Mouse (Mus musculus) lung, embryonic 16.5 days (tissue): ENCODE measurements around the gene Plg. TPM values are rescaled to one million over a fixed set of nuclear protein-coding genes. Genes with fewer than 3 reads are reported as not detected.

Source experiments
- ATAC-seq: fragments of 200-750 bp; cut with Nextera tagmentation; 2 replicates; pipeline ENCODE4 v1.8.0; 2017; ENCODE audit warnings: low read depth, mild to moderate bottlenecking, moderate library complexity
- H3K27ac ChIP-seq: fragments of 300-500 bp; sonication (generic); 2 replicates; pipeline ENCODE4 v1.5.1; 2014; ENCODE audit warnings: mild to moderate bottlenecking, control low read depth, low read length
- H3K27me3 ChIP-seq: fragments of 300-500 bp; sonication (generic); 2 replicates; pipeline ENCODE4 v1.6.1; 2014; ENCODE audit warnings: low read depth, low read length, mixed read lengths; ENCODE audit not compliant: control insufficient read depth, insufficient read depth
- H3K36me3 ChIP-seq: fragments of 300-500 bp; sonication (generic); 2 replicates; pipeline ENCODE4 v1.6.1; 2014; ENCODE audit warnings: low read length; ENCODE audit not compliant: control insufficient read depth, insufficient read depth
- H3K4me1 ChIP-seq: fragments of 300-500 bp; sonication (generic); replicated peaks from 2 replicates; pipeline ENCODE4 v1.6.1; 2014; ENCODE audit warnings: low read length, mixed read lengths; ENCODE audit not compliant: control insufficient read depth, insufficient read depth
- H3K4me2 ChIP-seq: fragments of 300-500 bp; sonication (generic); 2 replicates; pipeline ENCODE4 v1.6.1; 2014; ENCODE audit warnings: low read depth, low read length, control low read depth
- H3K4me3 ChIP-seq: fragments of 300-500 bp; sonication (generic); 2 replicates; pipeline ENCODE4 v1.5.1; 2014; ENCODE audit warnings: mild to moderate bottlenecking, low read length, control low read depth
- H3K9ac ChIP-seq: fragments of 300-500 bp; sonication (generic); 2 replicates; pipeline ENCODE4 v1.6.1; 2014; ENCODE audit warnings: low read length, control low read depth
- H3K9me3 ChIP-seq: fragments of 300-500 bp; sonication (generic); 2 replicates; pipeline ENCODE4 v1.6.1; 2016; ENCODE audit warnings: low read length; ENCODE audit not compliant: control insufficient read depth
- WGBS: fragments of 180-500 bp; shearing (Covaris S2); extraction: QIAGEN DNeasy Blood & Tissue Kit; methylation state at CpG from one replicate; pipeline ENCODE4 v1.1.7; 2014; 5-methylcytosine and 5-hydroxymethylcytosine counted together
- polyA plus RNA-seq: library from polyadenylated mRNA; unstranded; fragments of >200 nt; fragmentation: Nextera tagmentation; extraction: Ambion mirVana; gene quantifications from 2 replicates; pipeline ENCODE4 v1.2.1, GENCODE M21; 2015

Gene Plg
- polyA plus RNA-seq, 1 experiment from 2014 or later: 0.50 TPM

DNA sequence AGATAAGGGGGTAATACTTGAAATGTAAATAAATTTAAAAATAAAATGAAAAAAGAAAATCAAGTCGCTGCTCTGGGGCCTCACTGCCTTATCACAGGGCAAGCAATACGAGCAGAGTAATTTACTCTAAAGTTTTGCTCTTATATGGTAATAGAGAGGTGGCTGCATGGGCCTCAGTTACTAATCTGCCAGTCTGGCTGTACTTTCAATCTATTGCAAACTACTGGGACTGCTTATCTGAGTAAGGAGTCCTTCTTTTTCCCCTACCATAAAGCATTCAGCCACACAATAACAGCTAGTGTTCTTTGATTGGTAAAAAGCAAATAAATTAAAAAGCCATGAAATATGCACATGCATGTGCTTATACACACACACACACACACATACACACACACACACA lies 3.2 kb downstream of the Plg start:
- Histone ChIP-seq H3K4me2 (no peak overlapping the region), H3K9me3 (no peaks in the 10 kb centered on the region), H3K36me3 (no peaks in the 10 kb centered on the region), H3K27me3 (no peaks in the 10 kb centered on the region), H3K9ac (no peak overlapping the region), H3K27ac (no peak overlapping the region), H3K4me1 (no peaks in the 10 kb centered on the region), H3K4me3 (no peak overlapping the region)
- no peak for ATAC-seq
- 52% methylated on average over 2 of the region's 2 CpGs for WGBS

- Histone ChIP-seq H3K36me3 (no peaks in the 10 kb centered on the region), H3K4me1 (no peaks in the 10 kb centered on the region), H3K27me3 (no peaks in the 10 kb centered on the region), H3K27ac (no peak overlapping the region), H3K9me3 (no peaks in the 10 kb centered on the region), H3K4me3 (no peak overlapping the region), H3K4me2 (no peak overlapping the region), H3K9ac (no peak overlapping the region)
- WGBS: 34% methylated on average over 2 of the region's 2 CpGs
- no peak; the same call in 1 of the 2 replicates for ATAC-seq
These were observed 4.1 kb downstream of the Plg start for GRCm38 (mm10) chr17:12382531-12382930.

DNA sequence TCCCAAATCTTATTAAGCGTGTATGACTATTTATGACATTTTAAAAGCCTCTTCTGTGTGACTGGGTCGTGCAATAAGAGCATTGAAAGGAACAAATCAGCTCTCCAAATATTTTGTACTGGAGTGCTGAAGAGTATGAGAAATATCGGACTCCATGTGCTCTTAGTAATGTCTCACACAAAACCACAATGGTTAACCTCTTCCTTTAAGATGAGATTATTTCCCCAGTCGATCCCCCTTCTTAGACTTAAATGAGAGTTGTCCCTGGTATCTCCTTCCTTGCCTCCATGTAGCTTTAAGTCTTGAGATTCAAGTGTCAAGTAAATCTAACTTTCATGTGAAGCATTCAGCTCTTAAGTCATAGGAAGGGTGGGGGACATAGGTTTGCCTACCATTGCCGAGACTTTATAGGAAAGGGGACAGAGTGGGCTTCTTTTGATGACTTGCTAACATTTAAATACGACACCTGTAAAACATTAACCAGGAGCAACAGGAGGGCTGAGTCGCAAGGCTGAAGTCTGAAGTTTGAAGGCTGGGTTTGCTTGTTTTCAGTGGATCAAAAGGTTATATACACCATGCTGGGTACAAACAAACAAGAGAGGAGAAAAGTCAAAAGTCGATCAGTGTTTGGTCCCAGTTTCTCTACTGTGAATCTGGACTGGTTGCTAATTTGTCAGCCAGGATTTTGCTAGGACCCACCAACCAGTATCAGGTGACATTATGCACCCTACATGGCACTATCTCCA lies 6.8 kb downstream of the Plg start:
- Histone ChIP-seq H3K4me1 (no peaks in the 10 kb centered on the region), H3K4me2 (no peak overlapping the region), H3K27me3 (no peaks in the 10 kb centered on the region), H3K4me3 (no peak overlapping the region), H3K9me3 (no peaks in the 10 kb centered on the region), H3K9ac (no peak overlapping the region), H3K27ac (no peak overlapping the region), H3K36me3 (no peaks in the 10 kb centered on the region)
- ATAC-seq: no peak
- 52% methylated on average over 8 of the region's 8 CpGs for WGBS

DNA sequence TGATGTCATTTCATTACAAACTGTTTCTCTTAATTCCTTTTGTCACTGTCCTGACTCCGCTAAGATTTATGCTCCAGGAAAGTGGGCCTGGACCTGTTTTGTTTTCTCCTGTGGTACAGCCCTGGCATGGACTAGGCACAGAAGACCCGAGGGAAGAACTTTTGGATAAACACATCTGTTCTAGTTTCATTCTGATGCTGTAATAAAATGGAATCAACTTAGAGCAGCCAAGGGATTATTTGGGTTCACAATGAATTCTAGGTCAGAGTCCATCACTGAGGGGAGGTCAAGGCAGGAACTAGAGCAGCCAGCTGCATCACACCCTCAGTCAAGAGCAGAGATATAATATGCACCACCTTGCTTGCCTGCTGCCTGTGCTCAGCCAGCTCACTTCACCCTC lies 9.4 kb downstream of the Plg start:
- no peaks in the 10 kb centered on the region for H3K9me3 ChIP-seq
- WGBS: 67% methylated on average over 2 of the region's 2 CpGs
- no peak overlapping the region for H3K4me3 ChIP-seq
- no peaks in the 10 kb centered on the region for H3K36me3 ChIP-seq
- H3K4me2 ChIP-seq: no peak overlapping the region
- no peaks in the 10 kb centered on the region for H3K4me1 ChIP-seq
- ATAC-seq: no peak
- H3K27me3 ChIP-seq: no peaks in the 10 kb centered on the region
- no peak overlapping the region for H3K9ac ChIP-seq
- no peak overlapping the region for H3K27ac ChIP-seq

- WGBS: 83% methylated on average over 7 of the region's 7 CpGs
- no peaks in the 10 kb centered on the region for H3K36me3 ChIP-seq
- H3K27ac ChIP-seq: no peak overlapping the region
- H3K4me1 ChIP-seq: no peaks in the 10 kb centered on the region
- no peak for ATAC-seq
- no peaks in the 10 kb centered on the region for H3K9me3 ChIP-seq
- no peak overlapping the region for H3K9ac ChIP-seq
- H3K4me3 ChIP-seq: no peak overlapping the region
- H3K4me2 ChIP-seq: no peak overlapping the region
- no peaks in the 10 kb centered on the region for H3K27me3 ChIP-seq
These were observed 9.8 kb downstream of the Plg start for GRCm38 (mm10) chr17:12388239-12388638.

DNA sequence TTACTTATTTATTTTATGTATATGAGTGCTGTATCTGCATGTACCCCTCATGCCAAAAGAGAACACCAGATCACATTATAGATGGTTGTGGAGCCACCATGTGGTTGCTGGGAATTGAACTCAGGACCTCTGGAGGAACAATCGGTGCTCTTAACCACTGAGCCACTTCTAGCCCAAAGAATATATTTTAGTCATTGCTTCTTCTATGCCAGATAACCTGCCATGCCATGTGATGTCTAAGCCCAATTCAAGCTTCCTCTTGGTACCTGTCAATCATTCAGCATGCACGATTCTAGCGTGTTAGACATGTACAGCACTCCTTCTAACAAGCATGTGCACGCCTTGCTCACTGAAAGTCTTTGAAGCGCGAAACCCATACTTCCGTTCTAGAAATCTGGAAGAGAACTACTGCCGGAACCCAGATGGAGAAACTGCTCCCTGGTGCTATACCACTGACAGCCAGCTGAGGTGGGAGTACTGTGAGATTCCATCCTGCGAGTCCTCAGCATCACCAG lies 17.8 kb downstream of the Plg start:
- Histone ChIP-seq H3K27me3 (no peaks in the 10 kb centered on the region), H3K9ac (no peak overlapping the region), H3K4me2 (no peak overlapping the region), H3K36me3 (no peaks in the 10 kb centered on the region), H3K4me1 (no peaks in the 10 kb centered on the region), H3K4me3 (no peak overlapping the region), H3K27ac (no peak overlapping the region), H3K9me3 (no peaks in the 10 kb centered on the region)
- ATAC-seq: no peak
- 88% methylated on average over 9 of the region's 9 CpGs for WGBS

GRCm38 (mm10) chr17:12403420-12403819 lies 25.0 kb downstream of the Plg start:
- no peak overlapping the region for H3K9ac ChIP-seq
- 35% methylated on average over 7 of the region's 7 CpGs for WGBS
- peaks cover 3% of the 10 kb centered on the region; the same call in 1 of the 2 replicates for H3K9me3 ChIP-seq
- peaks cover 8% of the 10 kb centered on the region for H3K4me1 ChIP-seq
- no peak overlapping the region for H3K4me3 ChIP-seq
- H3K27me3 ChIP-seq: no peaks in the 10 kb centered on the region
- no peak overlapping the region for H3K4me2 ChIP-seq
- H3K36me3 ChIP-seq: no peaks in the 10 kb centered on the region
- peak overlapping the region; percentile 72 for H3K27ac ChIP-seq
- peak; percentile 92 for ATAC-seq

DNA sequence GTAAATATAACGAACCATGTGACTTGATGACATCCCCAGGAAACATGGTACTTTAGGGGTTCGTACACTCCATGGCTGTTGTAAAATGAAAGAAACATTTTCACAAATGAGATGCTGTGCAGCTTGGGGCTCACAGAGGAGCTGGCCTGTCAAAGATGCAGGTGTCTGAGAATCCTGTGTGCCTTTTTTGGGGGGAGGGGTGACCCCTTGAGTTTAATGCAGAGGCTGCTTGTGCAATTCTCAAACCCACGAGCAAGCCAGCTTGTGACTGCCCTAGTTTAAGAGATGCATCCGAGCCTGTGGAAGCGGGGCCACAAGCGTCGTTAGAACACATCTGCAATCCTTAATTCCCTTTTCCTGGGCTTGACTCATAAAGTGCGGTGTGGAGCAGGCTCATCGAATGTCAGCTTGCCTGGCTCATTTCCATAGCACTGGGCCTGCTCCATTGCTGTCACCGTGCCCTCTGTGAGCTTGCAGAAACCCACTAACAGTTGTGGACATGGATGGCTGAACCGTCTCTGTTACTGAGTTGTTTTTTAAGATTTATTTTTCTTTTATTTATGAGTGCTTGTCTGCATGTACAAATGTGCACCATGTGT lies 31.0 kb downstream of the Plg start:
- WGBS: 49% methylated on average over 11 of the region's 11 CpGs

GRCm38 (mm10) chr17:12412181-12412890 lies 33.9 kb downstream of the Plg start:
- Histone ChIP-seq H3K9me3 (no peaks in the 10 kb centered on the region), H3K27me3 (no peaks in the 10 kb centered on the region), H3K4me3 (no peak overlapping the region), H3K4me2 (no peak overlapping the region), H3K4me1 (peaks cover 21% of the 10 kb centered on the region), H3K9ac (peak overlapping the region; percentile 37; the same call in 1 of the 2 replicates), H3K36me3 (no peaks in the 10 kb centered on the region), H3K27ac (peak overlapping the region; percentile 90)
- ATAC-seq: peak; percentile 93
- 43% methylated on average over 10 of the region's 10 CpGs for WGBS

More for the DNA sequence above, 31.0 kb downstream of the Plg start:
- Histone ChIP-seq H3K4me1 (peaks cover 8% of the 10 kb centered on the region), H3K27ac (no peak overlapping the region), H3K4me2 (no peak overlapping the region), H3K4me3 (no peak overlapping the region), H3K27me3 (no peaks in the 10 kb centered on the region), H3K9ac (no peak overlapping the region), H3K9me3 (peaks cover 3% of the 10 kb centered on the region; the same call in 1 of the 2 replicates), H3K36me3 (no peaks in the 10 kb centered on the region)
- no peak for ATAC-seq
